Mouse (Mus musculus): Measurements from ENCODE around the gene Itprid1. TPM values are rescaled to one million over a fixed set of nuclear protein-coding genes. Genes with fewer than 3 reads are reported as not detected.

Itprid1 gene
- polyA plus RNA-seq, 1 experiment from 2014 or later = not detected

- Histone ChIP-seq H3K4me3 (ENCODE audit: low read depth, low read length) (no peak overlapping the region), H3K4me1 (ENCODE audit: insufficient read depth) (no peaks in the 10 kb centered on the region), H3K9ac (no peak overlapping the region), H3K27ac (ENCODE audit: low read depth) (no peak overlapping the region), H3K9me3 (ENCODE audit: low read depth, low read length) (no peaks in the 10 kb centered on the region), H3K27me3 (ENCODE audit: insufficient read depth, low read length) (no peaks in the 10 kb centered on the region), H3K4me2 (no peak overlapping the region), H3K36me3 (ENCODE audit: insufficient read depth) (no peaks in the 10 kb centered on the region)
- peak; percentile 73 for DNase-seq
- ATAC-seq (ENCODE audit: insufficient read depth) = no peak
- TF ChIP-seq CTCF (IDR thresholded peaks at IDR 0.05; ENCODE audit: low read depth) = peak; percentile 41
These were observed 136.3 kb downstream of the Itprid1 start for GRCm38 (mm10) chr6:55972998-55973397.

- WGBS = 79% methylated on average over 2 of the region's 2 CpGs
- Histone ChIP-seq H3K9ac (no peak overlapping the region), H3K4me2 (no peak overlapping the region)
These were observed 143.1 kb downstream of the Itprid1 start for GRCm38 (mm10) chr6:55979766-55980165.

GRCm38 (mm10) chr6:56008711-56009110 is 172.0 kb downstream of the Itprid1 start:
- Histone ChIP-seq H3K27ac (ENCODE audit: low read depth) (no peak overlapping the region), H3K4me1 (ENCODE audit: insufficient read depth) (no peaks in the 10 kb centered on the region), H3K36me3 (ENCODE audit: insufficient read depth) (no peaks in the 10 kb centered on the region), H3K4me2 (no peak overlapping the region), H3K9ac (no peak overlapping the region), H3K27me3 (ENCODE audit: insufficient read depth, low read length) (no peaks in the 10 kb centered on the region), H3K4me3 (ENCODE audit: low read depth, low read length) (no peak overlapping the region), H3K9me3 (ENCODE audit: low read depth, low read length) (no peaks in the 10 kb centered on the region)
- no peak for ATAC-seq (ENCODE audit: insufficient read depth)
- DNase-seq = no peak
- TF ChIP-seq CTCF (IDR thresholded peaks at IDR 0.05; ENCODE audit: low read depth) = no peak
- WGBS = 76% methylated on average over 4 of the region's 4 CpGs

More at GRCm38 (mm10) chr6:55979766-55980165, 143.1 kb downstream of the Itprid1 start:
- Histone ChIP-seq H3K27ac (ENCODE audit: low read depth) (no peak overlapping the region), H3K4me3 (ENCODE audit: low read depth, low read length) (no peak overlapping the region), H3K27me3 (ENCODE audit: insufficient read depth, low read length) (no peaks in the 10 kb centered on the region), H3K9me3 (ENCODE audit: low read depth, low read length) (no peaks in the 10 kb centered on the region), H3K36me3 (ENCODE audit: insufficient read depth) (no peaks in the 10 kb centered on the region), H3K4me1 (ENCODE audit: insufficient read depth) (no peaks in the 10 kb centered on the region)
- ATAC-seq (ENCODE audit: insufficient read depth) (no peak), DNase-seq (no peak)
- TF ChIP-seq CTCF (IDR thresholded peaks at IDR 0.05; ENCODE audit: low read depth) = no peak

GRCm38 (mm10) chr6:56012384-56012783 is 175.7 kb downstream of the Itprid1 start:
- Histone ChIP-seq H3K4me3 (ENCODE audit: low read depth, low read length) (no peak overlapping the region), H3K27ac (ENCODE audit: low read depth) (no peak overlapping the region), H3K4me2 (no peak overlapping the region), H3K4me1 (ENCODE audit: insufficient read depth) (no peaks in the 10 kb centered on the region), H3K9me3 (ENCODE audit: low read depth, low read length) (no peaks in the 10 kb centered on the region), H3K27me3 (ENCODE audit: insufficient read depth, low read length) (no peaks in the 10 kb centered on the region), H3K36me3 (ENCODE audit: insufficient read depth) (no peaks in the 10 kb centered on the region), H3K9ac (no peak overlapping the region)
- DNase-seq (no peak), ATAC-seq (ENCODE audit: insufficient read depth) (no peak)
- no peak for TF ChIP-seq CTCF (IDR thresholded peaks at IDR 0.05; ENCODE audit: low read depth)
- 65% methylated on average over 5 of the region's 5 CpGs for WGBS

GRCm38 (mm10) chr6:56017291-56017994 is 180.7 kb downstream of the Itprid1 start, which contains the start of gene Ppp1r17:
TSS of gene Ppp1r17 (plus strand) at chr6:56017497.
- WGBS = 56% methylated on average over 16 of the region's 16 CpGs
- ATAC-seq (ENCODE audit: insufficient read depth) (no peak), DNase-seq (no peak)
- H3K4me2 ChIP-seq = no peak within 1 kb of the TSS
- no peaks in the 10 kb centered on the region for H3K9me3 ChIP-seq (ENCODE audit: low read depth, low read length)
- H3K4me1 ChIP-seq (ENCODE audit: insufficient read depth) = no peaks in the 10 kb centered on the region
- no peaks in the 10 kb centered on the region for H3K36me3 ChIP-seq (ENCODE audit: insufficient read depth)
- H3K4me3 ChIP-seq (ENCODE audit: low read depth, low read length) = no peak within 1 kb of the TSS
- no peak within 1 kb of the TSS for H3K9ac ChIP-seq
- no peak for TF ChIP-seq CTCF (IDR thresholded peaks at IDR 0.05; ENCODE audit: low read depth)
- no peaks in the 10 kb centered on the region for H3K27me3 ChIP-seq (ENCODE audit: insufficient read depth, low read length)
- H3K27ac ChIP-seq (ENCODE audit: low read depth) = no peak within 1 kb of the TSS

- 22% methylated on average over 2 of the region's 2 CpGs for WGBS
- TF ChIP-seq CTCF (IDR thresholded peaks at IDR 0.05; ENCODE audit: low read depth) = no peak
- no peak for ATAC-seq (ENCODE audit: insufficient read depth)
These were observed 182.9 kb downstream of the Itprid1 start for GRCm38 (mm10) chr6:56019632-56020031.

GRCm38 (mm10) chr6:56025533-56025932 is 188.8 kb downstream of the Itprid1 start:
- ATAC-seq (ENCODE audit: insufficient read depth) = no peak
- no peak overlapping the region for H3K9ac ChIP-seq
- H3K36me3 ChIP-seq (ENCODE audit: insufficient read depth) = no peaks in the 10 kb centered on the region
- H3K4me1 ChIP-seq (ENCODE audit: insufficient read depth) = no peaks in the 10 kb centered on the region
- H3K27ac ChIP-seq (ENCODE audit: low read depth) = no peak overlapping the region
- H3K4me3 ChIP-seq (ENCODE audit: low read depth, low read length) = no peak overlapping the region
- peak; percentile 48; the same call in 1 of the 2 replicates for TF ChIP-seq CTCF (IDR thresholded peaks at IDR 0.05; ENCODE audit: low read depth)
- no peak overlapping the region for H3K4me2 ChIP-seq
- WGBS = 52% methylated on average over 2 of the region's 2 CpGs
- no peaks in the 10 kb centered on the region for H3K9me3 ChIP-seq (ENCODE audit: low read depth, low read length)
- peak; percentile 28 for DNase-seq
- no peaks in the 10 kb centered on the region for H3K27me3 ChIP-seq (ENCODE audit: insufficient read depth, low read length)

More at GRCm38 (mm10) chr6:56019632-56020031, 182.9 kb downstream of the Itprid1 start:
- no peak for DNase-seq
- no peaks in the 10 kb centered on the region for H3K27me3 ChIP-seq (ENCODE audit: insufficient read depth, low read length)
- H3K36me3 ChIP-seq (ENCODE audit: insufficient read depth) = no peaks in the 10 kb centered on the region
- H3K4me3 ChIP-seq (ENCODE audit: low read depth, low read length) = no peak overlapping the region
- no peak overlapping the region for H3K9ac ChIP-seq
- no peak overlapping the region for H3K4me2 ChIP-seq
- no peaks in the 10 kb centered on the region for H3K4me1 ChIP-seq (ENCODE audit: insufficient read depth)
- no peaks in the 10 kb centered on the region for H3K9me3 ChIP-seq (ENCODE audit: low read depth, low read length)
- no peak overlapping the region for H3K27ac ChIP-seq (ENCODE audit: low read depth)

Measured in lung, embryonic 14.5 days (tissue).